Mouse (Mus musculus) layer of hippocampus, postnatal 10 days (tissue): ENCODE results near the gene Ifna2. TPM values are rescaled to one million over a fixed set of nuclear protein-coding genes. Genes with fewer than 3 reads are reported as not detected.
A peak's percentile ranks its signal among the peaks of the same experiment; 100 is the strongest.

ENCODE experiments used
- DNase-seq, 2 experiments: peaks; one replicate each; pipeline ENCODE4 v3.0.0; 2021; ENCODE audit warnings: low spot score in 2 of 2
- total RNA-seq, 2 experiments: library from RNA; stranded (reverse); gene quantifications; 2 replicates each; pipeline ENCODE4 v1.2.3; 2021

The Ifna2 gene
- total RNA-seq, 2 experiments from 2014 or later: not detected

DNA sequence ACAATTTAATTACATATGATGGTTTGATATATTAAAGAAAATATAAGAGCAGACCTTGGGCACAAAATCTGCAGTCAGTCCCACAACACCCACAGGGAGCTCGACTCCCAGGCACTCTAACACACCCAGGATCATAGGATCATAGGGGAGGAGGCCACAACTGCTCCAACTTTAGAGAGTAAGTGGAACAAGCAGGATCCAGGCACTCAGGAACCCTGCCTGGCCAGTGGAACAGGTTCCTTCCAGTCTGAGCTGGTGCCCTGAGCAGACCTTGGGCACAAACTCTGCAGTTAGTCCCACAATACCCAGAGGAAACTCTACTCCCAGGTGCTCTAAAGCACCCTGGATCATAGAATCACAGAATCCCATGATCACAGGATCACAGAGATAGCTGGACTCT, 28.3 kb downstream of the Ifna2 start:
- DNase-seq: no peak

- no peak for DNase-seq
Observed at GRCm38 (mm10) chr4:88653644-88654043, 30.1 kb downstream of the Ifna2 start.

GRCm38 (mm10) chr4:88644359-88644758, 39.4 kb downstream of the Ifna2 start, which contains the start of gene Ifna13:
Gene Ifna13, minus strand, starts transcription at chr4:88644459.
- DNase-seq: no peak

- no peak for DNase-seq
Observed at GRCm38 (mm10) chr4:88642526-88642925, 41.2 kb downstream of the Ifna2 start.

DNA sequence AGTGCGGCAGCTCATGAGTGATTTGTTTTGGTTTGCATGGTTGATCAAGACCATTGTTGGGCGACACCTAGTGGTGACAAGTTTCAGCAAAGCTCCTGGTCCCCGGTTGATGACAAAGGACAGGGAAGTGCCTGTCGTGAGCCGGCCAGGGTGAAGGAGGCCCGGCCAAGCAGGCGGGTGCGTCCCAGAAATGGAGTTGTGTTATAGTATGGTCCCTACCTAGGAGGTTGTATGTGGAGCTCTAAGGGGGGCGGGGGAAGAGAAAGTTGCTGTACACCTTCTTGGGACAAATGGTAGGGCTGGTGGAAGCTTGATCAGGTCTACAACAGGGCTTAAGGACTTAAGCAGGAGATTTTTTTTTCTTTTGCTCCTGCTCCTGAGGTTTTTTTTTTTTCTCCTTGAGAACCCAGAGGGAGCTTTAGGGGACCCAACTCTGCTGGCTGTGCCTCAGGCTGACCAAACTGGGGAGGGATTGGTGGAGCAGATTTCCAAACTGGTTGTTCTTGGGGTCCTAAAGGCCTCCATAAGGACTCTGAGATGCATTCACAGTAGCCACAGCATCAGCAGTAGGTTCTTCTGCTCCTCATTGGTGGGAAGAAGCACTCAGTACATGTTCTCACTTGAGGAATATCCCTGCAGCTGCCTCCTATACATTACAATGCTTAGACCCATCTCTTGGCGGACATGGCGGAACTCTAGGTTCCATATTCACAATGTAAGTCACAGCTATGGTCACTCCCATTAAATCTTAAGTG, 42.5 kb downstream of the Ifna2 start:
- peak; percentile 96 to 98 for DNase-seq

DNA sequence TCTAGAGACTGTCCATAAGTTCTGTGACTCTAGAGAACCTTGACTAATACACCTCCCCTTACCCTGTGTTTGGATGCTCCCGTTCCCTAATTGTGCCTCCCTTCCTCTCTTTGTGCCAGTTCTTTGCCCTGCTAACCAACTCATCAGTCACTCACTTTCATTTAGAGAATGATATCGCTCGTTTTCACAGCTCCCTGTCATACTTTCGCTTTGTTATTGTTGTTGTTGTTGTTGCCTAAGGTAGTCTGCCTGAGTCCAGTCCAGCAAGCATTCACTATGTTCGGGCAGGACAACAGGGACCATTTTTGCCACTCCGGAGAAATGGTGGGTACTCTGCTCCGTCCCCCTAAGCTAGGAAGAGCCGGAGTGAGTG, 43.0 kb downstream of the Ifna2 start:
- DNase-seq: no peak

- no peak for DNase-seq
Observed at GRCm38 (mm10) chr4:88634311-88634710, 49.4 kb downstream of the Ifna2 start, which contains the start of gene C87499. Gene C87499, minus strand, starts transcription at chr4:88634411.

Other genes starting within 250 kb of the Ifna2 start
- 1 to 10 TPM; 3.7 to 3.8 TPM for gene Hacd4, start 245.0 kb downstream of the Ifna2 start, total RNA-seq
- gene Ifnb1, start 161.1 kb downstream of the Ifna2 start, total RNA-seq: not detected
- gene Ifna15, start 125.7 kb downstream of the Ifna2 start, total RNA-seq: not detected
- gene Ifna14, start 112.1 kb downstream of the Ifna2 start, total RNA-seq: not detected
- gene Ifna9, start 91.5 kb downstream of the Ifna2 start, total RNA-seq: not detected
- not detected for gene Ifna12, start 80.5 kb downstream of the Ifna2 start, total RNA-seq
- not detected for gene C87499, start 49.5 kb downstream of the Ifna2 start, total RNA-seq
- not detected for gene Ifna13, start 39.5 kb downstream of the Ifna2 start, total RNA-seq
- gene Ifna16, start 7.0 kb downstream of the Ifna2 start, total RNA-seq: not detected
- gene Ifnab, start 7.4 kb upstream of the Ifna2 start, total RNA-seq: not detected
- gene Gm26566, start 37.9 kb upstream of the Ifna2 start, total RNA-seq: 1 to 10 TPM; 1.2 to 1.3 TPM
- gene Klhl9, start 38.6 kb upstream of the Ifna2 start, total RNA-seq: 100 to 1,000 TPM; 102 to 104 TPM
- not detected for gene Gm13271, start 71.0 kb upstream of the Ifna2 start, total RNA-seq
- not detected for gene Gm13283, start 76.2 kb upstream of the Ifna2 start, total RNA-seq
- not detected for gene Gm13290, start 89.9 kb upstream of the Ifna2 start, total RNA-seq
- not detected for gene Gm13289, start 93.0 kb upstream of the Ifna2 start, total RNA-seq
- not detected for gene Gm13272, start 95.9 kb upstream of the Ifna2 start, total RNA-seq
- gene Ifnz, start 98.2 kb upstream of the Ifna2 start, total RNA-seq: not detected
- not detected for gene Gm13276, start 101.8 kb upstream of the Ifna2 start, total RNA-seq
- gene Gm13277, start 104.7 kb upstream of the Ifna2 start, total RNA-seq: not detected
- not detected for gene Gm13278, start 107.6 kb upstream of the Ifna2 start, total RNA-seq
- gene Gm13275, start 110.6 kb upstream of the Ifna2 start, total RNA-seq: not detected
- not detected for gene Gm13279, start 113.5 kb upstream of the Ifna2 start, total RNA-seq
- gene Gm13285, start 115.8 kb upstream of the Ifna2 start, total RNA-seq: not detected
- not detected for gene Gm13287, start 119.3 kb upstream of the Ifna2 start, total RNA-seq
- not detected for gene Gm13288, start 121.6 kb upstream of the Ifna2 start, total RNA-seq
- gene Ifna7, start 132.3 kb upstream of the Ifna2 start, total RNA-seq: not detected
- gene Ifna11, start 136.0 kb upstream of the Ifna2 start, total RNA-seq: not detected
- gene Ifna6, start 143.5 kb upstream of the Ifna2 start, total RNA-seq: not detected
- not detected for gene Ifna5, start 151.6 kb upstream of the Ifna2 start, total RNA-seq
- gene Ifna4, start 157.9 kb upstream of the Ifna2 start, total RNA-seq: not detected
- gene Ifna1, start 166.2 kb upstream of the Ifna2 start, total RNA-seq: not detected
- not detected for gene Ifne, start 196.3 kb upstream of the Ifna2 start, total RNA-seq